Mouse (Mus musculus): ENCODE results near the gene Prss8.
"Not testable (repeated sequence)": the region's sequence is repeated elsewhere in the genome, so short reads cannot be mapped to it uniquely, and the experiment has no call there.

Prss8 gene

DNA sequence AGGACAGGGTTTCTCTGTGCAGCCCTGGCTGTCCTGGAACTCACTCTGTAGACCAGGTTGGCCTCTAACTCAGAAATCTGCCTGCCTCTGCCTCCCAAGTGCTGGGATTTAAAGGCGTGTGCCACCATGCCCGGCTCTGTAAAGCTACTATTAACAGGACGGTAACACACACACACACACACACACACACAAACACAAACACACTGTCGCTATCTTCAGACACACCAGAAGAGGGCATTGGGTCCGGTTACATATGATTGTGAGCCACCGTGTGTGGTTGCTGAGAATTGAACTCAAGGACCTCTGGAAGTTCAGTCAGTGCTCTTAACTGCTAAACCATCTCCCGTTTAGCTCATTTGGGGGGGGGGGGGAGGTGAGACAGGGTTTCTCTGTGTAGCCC is 34.0 kb downstream of the Prss8 start:
- DNase-seq (ENCODE audit: low spot score in 2 of 2) = not testable (repeated sequence)

GRCm38 (mm10) chr7:127895442-127895841 is 34.5 kb downstream of the Prss8 start, which contains the start of the genes Gm21974 and Vkorc1:
Gene Gm21974, minus strand, starts transcription at chr7:127895454.
Gene Vkorc1, minus strand, starts transcription at chr7:127895617.
- DNase-seq (ENCODE audit: low spot score in 2 of 2) = peak; percentile 97

DNA sequence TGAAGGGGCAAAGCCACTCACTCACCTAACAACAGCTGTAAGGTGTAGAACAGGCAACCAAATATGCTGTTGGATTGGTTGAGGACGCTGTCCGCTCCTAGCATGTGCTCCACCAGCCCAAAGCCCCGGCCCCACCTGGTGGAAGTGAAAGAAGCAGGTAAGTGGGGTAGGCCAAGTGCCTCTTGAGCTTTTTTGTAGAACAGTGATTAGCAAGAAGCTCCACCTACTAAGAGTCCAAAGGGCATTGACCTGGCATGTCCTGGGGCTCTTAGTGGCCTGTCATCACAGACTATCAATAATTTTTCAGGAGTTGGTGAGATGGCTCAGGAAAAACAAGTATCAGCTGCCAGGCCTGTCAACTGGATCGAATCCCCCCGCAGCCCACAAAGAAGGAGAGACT is 35.4 kb downstream of the Prss8 start:
- no peak for DNase-seq (ENCODE audit: low spot score in 2 of 2)

DNA sequence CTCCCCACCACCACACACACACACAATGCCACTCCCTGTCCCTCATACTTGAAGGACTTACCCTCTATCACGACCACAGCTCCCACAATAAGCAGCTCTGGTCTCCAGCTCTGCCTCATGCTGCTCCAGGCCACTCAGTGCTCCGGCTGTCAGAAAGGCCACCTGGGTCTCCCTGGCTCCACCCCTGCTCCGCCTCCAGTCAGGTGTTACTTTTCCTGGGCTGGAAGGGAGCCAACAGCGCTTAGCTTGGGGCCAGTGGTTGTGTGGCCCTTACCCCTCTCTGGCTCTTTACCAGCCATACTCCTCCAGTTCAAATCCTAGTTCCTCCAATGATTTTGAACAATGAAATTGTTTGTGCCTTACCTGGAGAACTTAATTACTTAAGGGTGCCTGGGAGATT is 39.1 kb downstream of the Prss8 start, which contains the start of gene Prss53:
TSS of gene Prss53 (minus strand) at position 173 of the 400 bp plus-strand sequence.
- DNase-seq (ENCODE audit: low spot score in 2 of 2) = no peak

DNA sequence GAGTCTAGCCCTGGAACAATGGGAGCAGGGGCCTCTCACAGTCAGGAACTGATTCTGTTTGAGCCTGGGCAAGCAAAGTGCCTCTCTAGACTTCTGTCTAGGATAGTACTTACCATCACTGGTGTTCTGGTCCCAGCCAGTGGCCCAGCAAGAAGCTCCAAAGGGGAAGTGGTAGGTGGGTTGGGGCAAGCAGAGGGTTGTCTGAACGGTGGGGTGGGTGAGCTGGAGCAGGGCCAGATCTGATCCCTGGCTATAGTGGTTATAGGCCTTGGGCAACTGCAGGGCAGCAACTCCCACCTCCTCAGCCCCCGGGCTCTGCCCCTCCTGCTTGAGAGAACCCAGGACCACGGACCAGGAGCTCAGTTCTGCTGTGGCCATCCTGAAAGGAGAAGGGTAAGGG is 41.1 kb downstream of the Prss8 start:
- no peak for DNase-seq (ENCODE audit: low spot score in 2 of 2)

DNA sequence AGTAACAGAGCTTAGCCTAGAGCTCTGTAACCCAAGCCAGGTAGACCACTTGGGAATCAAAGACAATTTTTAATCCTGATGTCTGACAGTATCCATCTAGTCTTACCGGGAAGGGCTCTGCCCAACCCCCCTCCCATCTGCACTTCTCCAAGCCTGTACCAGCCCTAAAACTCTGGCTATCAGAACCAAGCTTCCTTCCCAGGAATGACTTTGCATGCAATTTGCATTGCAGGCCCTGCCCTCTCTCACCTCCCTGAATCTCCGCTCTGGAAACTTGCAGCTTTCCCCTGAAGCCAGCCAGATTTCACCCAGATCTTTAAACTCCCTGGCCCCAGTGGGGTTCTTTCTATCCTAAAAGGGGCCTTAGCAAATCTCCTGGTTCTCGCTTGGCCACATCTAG is 42.1 kb downstream of the Prss8 start:
- DNase-seq (ENCODE audit: low spot score in 2 of 2) = no peak

- DNase-seq (ENCODE audit: low spot score in 2 of 2) = no peak
These were observed 42.7 kb downstream of the Prss8 start for GRCm38 (mm10) chr7:127887191-127887590.

GRCm38 (mm10) chr7:127886551-127886950 is 43.4 kb downstream of the Prss8 start:
- DNase-seq (ENCODE audit: low spot score in 2 of 2) = no peak

GRCm38 (mm10) chr7:127885951-127886350 is 44.0 kb downstream of the Prss8 start:
- peak; percentile 80 to 83 for DNase-seq (ENCODE audit: low spot score in 2 of 2)

DNA sequence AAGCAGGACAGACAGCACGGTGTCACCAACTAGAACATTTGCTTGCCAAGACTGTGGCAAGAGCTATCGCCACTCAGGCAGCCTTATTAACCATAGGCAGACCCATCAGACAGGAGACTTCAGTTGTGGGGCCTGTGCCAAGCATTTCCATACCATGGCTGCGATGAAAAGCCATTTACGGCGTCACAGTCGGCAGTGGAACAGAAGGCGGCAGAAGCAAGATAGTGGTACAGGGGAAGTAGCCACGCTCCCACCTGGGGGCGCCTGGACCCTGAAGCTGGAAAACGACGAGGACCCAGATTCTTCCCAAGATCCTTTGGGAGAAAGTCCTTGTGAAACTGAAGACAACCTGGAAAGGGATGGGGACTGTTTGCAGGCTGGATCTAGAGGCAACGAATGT is 49.5 kb downstream of the Prss8 start:
- no peak for DNase-seq (ENCODE audit: low spot score in 2 of 2)

DNA sequence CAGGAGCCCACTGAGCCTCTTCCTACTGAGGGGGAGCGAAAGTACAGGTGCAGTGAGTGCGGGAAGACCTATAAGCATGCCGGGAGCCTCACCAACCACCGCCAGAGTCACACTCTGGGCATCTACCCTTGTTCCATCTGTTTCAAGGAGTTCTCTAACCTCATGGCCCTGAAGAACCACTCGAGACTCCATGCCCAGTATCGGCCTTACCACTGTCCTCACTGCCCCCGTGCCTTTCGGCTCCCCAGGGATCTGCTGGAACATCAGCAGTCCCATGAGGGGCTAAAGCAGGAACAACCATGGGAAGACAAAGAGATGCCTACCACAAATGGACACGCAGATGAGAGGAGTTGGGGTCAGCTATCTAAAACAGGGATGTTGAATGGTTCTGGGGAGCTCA is 50.6 kb downstream of the Prss8 start:
- no peak for DNase-seq (ENCODE audit: low spot score in 2 of 2)

- peak; percentile 85 to 90 for DNase-seq (ENCODE audit: low spot score in 2 of 2)
These were observed 53.2 kb downstream of the Prss8 start, which contains the start of gene Zfp668 for GRCm38 (mm10) chr7:127876467-127877348. Gene Zfp668, minus strand, starts transcription at chr7:127876828.

DNA sequence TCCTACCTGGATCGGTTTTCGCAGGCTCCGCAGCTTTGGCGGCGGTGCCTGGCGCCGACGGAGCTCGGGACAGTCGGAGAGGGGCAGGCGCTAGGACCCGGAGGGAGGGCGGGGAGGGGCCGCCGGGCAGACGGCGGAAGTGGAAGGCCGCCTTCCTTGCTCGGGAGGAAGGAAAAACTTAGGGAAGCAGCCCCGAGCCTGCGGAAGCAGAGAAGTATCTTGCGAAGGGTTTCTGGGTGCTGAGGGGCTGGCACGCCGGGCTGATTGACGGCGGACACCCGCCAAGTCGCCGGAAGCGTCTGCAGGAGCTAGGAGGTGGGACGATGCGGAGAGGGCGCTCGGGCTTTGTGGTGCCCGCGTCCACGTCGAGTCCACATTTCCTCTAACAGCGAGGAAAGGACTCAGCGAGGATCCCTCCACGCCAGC is 53.9 kb downstream of the Prss8 start, which contains the start of gene Zfp646:
TSS of gene Zfp646 (plus strand) at position 181 of the 426 bp plus-strand sequence.
- DNase-seq (ENCODE audit: low spot score in 2 of 2) = peak; percentile 70 to 71

Measured in heart, adult 9 months (tissue).